Mouse (Mus musculus) CD8-positive naive resting alpha-beta T cell, adult 2 months (primary cell): ENCODE results near the gene Dnajc16.
"Not testable (repeated sequence)": the region's sequence is repeated elsewhere in the genome, so short reads cannot be mapped to it uniquely, and the experiment has no call there.

Experiments used
- DNase-seq, 2 experiments: peaks; one replicate each; pipeline ENCODE4 v3.0.0; 2022; ENCODE audit warnings: low read depth in 2 of 2, low spot score in 2 of 2

The Dnajc16 gene

DNA sequence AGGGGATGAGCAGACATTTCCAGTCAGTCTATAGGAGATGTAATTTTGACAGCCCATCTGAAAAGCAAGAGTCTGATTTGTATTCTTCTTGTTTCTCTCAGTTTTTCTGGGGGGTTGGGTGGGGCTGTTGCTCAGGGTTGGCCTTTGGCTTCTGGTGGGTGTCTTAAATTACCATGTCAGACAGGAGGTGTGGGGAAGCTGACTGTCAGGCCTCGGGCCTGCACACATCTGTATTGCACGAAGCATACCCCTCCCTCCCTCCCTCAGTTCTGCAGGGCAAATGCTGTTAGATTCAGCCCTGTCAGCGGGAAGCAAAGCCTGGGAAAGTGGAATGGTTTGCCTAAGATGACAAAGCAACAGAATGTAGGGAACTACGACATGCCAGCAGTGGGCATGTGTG lies 6.2 kb upstream of the Dnajc16 start:
- DNase-seq, result no peak

DNA sequence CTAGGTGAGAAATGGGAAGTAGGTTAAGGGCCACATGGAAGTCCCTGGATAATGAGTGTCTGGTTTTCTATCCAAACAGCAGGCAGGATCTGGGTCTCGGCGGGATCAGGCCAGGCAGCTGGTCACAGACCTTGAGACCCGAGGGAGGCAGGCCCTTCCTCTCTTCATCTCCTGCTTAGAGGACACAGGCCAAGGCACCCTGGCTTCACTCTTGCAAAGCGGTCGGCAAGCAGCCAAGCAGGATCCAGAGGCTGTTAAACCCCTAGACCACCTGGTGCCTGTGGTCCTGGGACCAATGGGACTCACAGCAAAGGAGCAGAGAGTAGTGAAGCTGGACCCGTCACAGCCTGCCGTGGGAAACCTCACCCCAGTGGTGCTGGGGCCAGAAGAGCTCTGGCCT lies 5.6 kb upstream of the Dnajc16 start:
- no peak for DNase-seq

DNA sequence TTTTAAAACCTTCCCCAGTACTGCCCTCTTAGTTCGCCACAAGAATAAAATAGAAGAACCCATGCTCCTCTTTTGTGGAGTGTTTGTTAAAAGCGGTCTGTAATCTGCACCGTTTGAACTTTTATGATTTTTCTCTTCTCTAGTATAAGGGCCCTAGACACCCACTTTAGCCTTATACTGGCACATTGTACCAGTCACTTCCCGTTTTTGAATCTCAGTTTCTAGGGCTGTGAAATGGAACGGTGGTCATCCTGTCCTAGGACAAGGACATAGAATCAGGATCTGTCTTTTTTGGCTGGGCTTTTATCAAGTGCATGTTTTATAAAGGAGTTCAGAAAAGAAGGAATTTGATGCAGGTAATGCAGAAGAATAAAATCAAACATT lies 3.4 kb upstream of the Dnajc16 start:
- no peak for DNase-seq

DNA sequence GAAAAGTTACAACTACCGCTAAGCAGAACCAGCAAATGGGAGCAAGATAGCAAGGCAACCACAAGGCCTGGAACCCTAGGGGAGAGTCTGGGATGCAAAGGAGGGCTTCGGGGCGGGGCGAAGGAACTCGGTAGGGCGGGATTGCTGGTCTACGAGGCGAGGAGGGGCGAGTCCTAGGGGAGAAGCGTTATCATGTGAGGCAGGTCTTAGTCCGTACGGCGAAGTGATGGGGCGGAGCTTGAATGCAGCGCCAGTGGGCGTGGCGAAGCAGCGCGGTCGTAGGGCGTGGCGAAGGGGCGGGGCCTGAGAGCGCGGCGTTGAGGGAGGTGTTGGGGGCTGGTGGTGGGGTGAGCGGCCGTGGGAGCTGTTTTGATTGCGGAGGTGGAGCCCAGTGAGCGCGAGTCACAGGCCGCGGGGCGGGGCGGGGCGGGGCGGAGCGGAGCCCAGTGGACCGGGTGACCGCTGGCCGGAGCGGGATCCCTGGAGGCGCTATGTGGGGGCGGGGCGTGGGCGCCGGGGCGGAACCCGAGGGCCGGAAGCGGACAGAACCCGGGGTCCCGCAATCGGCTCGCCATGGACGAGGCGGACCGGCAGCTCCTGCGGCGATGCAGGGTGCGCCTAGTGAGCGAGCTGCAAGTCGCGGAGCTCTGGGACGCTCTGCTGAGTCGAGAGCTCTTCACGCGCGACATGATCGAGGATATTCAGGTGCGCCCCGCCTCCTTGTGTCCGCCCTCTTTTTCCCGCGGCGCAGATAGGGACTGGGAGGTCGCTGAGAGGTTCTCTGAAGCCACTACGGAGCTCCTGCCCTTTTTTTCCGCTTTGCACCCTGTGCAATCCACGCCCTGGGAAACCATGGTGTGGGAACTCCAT lies 2.8 kb upstream of the Dnajc16 start, which contains the start of gene Casp9:
Gene Casp9, plus strand, starts transcription at position 331 of the 870 bp plus-strand sequence.
- peak; percentile 94 to 97 for DNase-seq

DNA sequence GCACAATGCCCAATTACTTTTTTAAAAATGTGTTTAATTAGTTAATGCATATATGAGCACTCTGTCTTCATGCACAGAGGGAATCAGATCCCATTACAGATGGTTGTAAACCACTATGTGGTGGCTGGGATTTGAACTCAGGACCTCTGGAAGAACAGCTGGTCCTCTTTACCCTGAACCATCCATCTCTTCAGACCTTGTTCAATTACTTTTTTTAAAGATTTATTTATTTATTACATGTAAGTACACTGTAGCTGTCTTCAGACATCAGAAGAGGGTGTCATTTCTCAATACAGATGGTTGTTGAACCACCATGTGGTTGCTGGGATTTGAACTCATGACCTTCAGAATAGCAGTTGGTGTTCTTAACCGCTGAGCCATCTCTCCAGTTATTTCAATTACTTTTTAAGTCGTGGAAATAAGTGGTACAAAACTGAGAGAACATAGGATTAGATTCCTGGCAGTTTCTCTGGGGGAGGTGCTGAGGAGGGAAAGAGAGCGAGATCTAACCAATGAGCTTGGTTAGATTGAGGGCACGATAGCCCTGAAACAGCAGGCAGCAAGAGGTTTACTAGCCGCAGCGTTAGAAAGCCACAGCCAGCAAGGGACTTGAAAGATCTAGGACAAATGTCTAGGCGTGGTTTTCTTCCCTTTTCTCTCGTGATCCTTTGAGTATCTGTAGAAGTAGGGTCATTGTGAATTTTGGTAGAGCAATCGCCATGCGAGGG lies 2.0 kb upstream of the Dnajc16 start:
- no peak for DNase-seq

DNA sequence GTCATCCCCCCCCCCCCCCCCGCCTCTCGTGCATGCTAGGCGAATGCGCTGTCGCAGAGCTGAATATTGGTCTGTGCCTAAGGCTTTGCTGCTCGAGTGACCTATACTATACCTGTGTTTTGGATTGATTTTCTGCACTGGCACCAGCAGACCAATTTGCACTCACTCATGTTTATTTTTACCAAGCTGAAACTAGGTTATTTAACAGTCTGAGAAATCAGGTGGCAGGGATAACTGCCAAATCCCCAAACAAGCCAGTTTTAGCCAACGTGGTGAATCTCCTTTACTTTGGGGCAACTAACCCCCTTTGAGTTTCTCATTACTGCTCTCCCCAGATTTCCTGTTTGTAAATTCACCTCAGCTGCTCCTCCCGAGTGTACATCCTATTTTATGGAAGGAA lies 1.2 kb upstream of the Dnajc16 start:
- no peak for DNase-seq

DNA sequence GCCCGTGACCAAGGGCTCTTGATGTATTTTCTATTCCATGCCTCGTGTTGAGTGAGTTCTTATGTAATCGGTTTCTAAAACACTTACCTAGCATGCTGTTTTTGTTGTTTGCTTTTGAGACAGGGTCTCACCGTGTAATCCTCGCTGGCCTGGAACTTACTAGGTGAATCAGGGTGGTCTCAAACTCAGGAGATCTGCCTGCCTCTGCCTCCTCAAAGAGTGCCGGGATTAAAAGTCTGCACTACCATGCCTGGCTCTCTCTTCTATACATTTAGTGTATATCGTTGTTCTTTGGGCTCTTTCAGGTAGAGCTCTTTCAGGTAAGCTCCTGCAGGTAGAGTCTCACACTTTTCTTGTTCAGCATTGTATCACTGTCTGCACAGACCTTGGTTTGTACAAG lies 755 bp upstream of the Dnajc16 start:
- no peak for DNase-seq

DNA sequence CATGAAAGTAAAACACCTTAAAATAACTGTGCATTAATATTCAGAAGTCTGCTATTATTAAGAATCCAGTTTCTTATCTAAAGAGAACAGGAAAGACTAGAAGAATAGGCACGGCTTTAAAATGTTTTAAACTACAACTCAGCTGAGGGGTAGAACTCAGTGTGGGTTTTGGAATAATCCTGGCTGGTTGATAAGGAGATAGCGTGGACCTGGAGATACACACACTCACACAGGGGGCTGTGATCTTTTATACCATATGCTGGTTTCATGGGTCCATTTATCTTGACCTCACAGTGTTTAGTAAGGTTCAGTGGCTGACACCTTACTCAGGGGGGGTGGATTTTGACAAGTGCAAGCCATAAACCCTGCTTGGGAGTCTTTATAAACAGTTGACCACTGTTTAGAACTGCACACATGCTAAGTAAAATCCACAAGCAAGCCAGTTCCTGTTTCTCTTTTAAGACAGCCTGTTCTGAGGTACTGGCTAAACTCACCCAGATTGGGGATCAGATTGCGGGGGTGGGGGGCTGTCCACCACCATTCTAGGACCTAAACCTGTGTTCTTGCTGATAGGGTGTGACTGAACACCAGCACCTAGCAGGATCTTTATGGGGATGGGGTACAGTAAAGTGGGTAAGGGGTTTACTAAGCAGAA lies 1.0 kb downstream of the Dnajc16 start:
- no peak for DNase-seq

DNA sequence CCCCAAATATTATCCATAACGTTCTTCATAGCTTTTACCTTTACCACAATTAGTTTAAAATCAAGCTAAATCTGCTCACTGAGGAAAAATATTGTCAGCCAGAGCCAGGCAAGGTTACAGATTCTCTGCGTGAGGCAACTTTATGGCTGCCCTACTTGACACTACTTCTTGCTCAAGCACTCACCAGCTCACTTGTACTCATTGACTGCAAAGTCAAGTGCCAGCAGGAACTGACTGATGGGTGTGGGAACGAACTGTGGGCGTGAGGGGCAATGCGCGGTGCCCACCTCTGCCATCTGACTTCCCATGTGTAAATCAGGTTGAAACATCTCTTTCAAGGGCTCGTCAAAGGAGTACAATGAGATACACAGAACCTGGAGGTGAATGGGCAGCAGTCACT lies 3.3 kb downstream of the Dnajc16 start:
- no peak for DNase-seq

DNA sequence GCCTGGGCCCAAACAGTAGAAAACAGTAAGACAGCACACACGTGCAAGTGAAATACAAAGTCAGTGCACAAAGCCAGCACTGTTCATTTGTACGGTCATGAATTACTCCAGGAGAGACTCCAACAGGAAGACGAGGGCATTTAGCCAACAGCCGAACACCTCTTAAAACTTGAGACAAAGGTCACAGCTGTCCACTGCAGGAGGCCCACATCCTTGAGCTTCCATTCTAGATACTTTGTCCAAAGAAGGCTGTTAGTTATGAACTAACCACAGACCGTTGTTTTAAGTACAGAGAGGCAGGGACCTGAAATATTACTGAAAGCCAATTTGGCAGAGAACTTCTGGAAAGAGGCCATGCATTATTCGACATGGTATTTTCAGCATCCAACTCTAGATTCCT lies 3.7 kb downstream of the Dnajc16 start:
- DNase-seq, result no peak

DNA sequence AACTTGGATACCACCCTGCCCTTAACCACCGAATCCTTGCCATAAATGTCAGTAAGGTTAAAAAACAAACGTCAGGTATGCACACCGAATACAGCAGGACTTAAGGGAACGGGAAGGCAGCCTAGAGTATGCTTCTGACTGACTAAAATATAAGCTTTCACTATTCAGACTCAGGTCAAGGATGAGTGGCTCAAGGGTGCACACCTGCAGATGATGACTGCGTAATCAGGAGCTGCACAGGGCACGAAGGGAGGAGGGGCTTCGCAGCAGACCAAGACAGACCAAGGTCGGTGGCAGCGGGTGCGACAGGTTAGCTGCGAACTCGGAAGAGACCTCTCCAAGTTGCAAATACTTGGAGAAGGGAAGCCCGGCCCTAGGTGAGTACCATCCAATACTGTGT lies 4.6 kb downstream of the Dnajc16 start:
- no peak for DNase-seq

DNA sequence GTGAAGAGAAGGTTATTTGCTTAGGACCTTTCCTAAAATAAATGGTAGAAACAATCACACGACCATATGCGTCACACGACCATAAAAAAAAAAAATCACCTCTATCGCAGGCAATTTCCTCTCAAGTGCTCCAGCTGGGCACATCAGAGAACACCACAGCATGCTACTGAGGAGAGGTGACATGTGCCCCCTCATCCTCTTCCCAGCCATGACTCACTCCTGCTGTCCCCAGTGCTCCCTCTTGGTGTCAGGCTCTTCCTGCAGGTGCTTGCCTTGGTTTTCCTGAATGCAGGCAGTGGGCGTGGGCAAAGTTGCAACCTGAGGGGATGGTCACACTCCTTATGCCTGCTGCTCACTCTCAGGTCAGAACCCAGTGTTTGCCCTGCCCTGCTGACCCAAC lies 5.9 kb downstream of the Dnajc16 start:
- DNase-seq, result no peak

DNA sequence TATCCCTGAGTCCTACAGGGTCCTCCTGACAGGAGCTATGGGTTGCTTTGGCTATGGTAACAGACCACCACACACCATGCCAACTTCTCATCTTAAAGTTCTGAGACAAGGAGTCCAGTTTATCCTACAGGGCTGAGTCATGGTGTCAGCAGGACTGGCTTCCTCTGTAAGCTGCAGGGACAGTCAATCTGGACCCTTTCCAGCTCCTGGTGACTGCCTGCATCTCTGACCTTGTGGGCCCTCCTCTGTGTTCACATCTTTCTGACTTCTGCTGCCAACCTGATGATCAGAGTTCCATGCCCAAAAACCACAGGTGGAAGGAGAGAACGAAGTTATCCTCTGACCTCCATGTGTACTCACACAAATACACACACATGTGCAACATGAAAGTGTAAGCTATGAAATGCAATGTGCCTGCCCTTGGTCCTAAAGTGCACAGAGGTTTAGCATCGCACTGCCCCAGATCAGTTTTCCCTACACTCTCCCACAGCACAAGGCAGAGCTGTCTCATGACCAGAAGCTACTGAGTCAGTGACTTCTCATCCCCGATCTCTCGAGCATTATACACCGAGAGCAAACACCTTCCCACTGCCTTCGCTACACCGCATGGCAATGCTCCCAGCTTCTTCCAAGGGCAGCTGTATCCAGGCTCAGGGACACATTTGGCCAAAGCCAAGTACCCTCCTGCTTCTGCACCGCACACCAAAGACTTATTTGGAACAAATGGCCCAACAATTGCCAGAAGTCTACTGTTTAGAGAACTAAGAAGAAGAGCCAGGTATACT lies 9.3 kb downstream of the Dnajc16 start:
- no peak for DNase-seq

DNA sequence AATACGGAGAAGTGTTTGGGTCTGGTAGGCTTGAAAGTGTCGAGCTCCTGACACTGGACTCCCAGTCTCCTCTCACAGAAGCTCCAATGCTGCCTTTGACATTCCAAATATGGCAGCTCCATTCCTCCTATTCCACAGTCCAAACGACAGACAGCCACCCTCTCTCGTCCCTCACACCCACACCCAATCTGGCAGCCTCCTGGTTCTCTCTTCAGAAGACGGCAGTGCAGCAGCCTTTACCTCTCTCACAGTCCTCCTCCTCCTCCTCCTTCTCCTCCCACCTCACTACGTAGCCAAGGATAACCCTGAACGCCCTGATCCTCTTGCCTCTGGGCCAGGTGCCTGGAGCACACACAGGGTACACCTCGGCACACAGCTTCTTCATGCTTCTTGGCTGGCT lies 10.9 kb downstream of the Dnajc16 start:
- no peak for DNase-seq

DNA sequence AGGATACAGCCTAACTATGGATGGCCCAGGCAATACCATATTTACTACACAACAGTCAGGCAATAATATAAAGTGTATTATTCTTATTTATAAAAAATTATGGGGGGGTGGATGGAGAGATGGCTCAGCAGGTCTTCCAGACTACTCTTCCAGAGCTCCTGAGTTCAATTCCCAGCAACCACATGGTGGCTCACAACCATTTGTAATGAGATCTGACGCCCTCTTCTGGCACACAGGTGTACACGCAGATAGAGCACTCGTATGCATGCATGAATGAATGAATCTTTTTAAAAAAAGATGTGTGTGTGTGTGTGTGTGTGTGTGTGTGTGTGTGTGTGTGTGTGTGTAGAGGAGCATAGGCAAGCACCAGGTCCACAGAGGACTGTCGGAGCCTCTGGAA lies 17.7 kb downstream of the Dnajc16 start:
- DNase-seq, result not testable (repeated sequence)

DNA sequence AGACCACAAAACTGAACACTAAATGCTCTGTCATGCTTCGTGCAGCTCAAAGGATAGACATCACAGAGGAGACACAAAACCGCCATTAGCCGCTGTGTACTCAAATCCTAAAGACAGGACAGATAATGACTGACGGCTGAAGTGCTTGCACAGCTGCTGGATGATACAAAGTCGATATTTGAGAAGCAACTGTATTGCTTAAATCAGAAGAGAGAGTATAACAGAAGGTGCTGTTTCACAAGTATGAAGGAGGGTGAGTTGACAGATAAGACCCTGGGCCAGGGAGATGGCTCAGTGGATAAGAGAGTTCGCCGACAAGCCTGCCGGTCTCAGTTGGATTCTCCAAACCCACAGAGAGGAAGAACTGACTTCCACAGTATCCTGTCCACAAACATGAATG lies 18.9 kb downstream of the Dnajc16 start:
- DNase-seq, result no peak

DNA sequence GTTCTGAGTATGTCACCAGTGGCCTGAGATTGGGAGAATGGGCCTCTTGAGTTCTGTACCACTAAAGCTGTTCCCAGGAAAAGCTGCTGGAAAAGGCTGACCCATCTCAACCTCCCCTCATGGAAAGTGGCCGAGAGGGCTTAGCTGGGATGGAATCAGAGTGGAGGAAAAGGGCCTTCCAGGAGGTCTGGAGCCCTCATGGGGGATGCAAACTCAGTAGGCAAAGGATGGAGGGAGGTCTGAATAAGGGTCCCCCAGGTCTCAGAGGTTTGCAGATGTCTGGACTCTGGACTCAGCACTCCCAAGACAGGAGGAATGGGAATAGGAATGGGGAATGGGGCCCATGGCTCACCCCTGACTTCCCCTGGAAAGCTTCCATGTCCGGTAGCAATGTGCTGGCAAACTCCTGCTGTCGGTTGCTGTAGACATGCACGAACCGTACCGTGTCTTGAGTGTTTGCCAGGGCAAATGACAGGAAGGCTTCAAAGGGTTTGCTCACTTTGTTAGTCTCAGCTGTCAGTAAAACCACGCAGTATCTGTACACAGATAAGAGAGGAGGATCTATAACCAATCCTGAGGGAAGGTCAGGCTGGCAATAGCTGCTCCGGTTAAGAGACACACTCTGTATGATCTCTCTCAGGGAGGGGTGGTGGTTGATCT lies 21.1 kb downstream of the Dnajc16 start:
- no peak for DNase-seq

DNA sequence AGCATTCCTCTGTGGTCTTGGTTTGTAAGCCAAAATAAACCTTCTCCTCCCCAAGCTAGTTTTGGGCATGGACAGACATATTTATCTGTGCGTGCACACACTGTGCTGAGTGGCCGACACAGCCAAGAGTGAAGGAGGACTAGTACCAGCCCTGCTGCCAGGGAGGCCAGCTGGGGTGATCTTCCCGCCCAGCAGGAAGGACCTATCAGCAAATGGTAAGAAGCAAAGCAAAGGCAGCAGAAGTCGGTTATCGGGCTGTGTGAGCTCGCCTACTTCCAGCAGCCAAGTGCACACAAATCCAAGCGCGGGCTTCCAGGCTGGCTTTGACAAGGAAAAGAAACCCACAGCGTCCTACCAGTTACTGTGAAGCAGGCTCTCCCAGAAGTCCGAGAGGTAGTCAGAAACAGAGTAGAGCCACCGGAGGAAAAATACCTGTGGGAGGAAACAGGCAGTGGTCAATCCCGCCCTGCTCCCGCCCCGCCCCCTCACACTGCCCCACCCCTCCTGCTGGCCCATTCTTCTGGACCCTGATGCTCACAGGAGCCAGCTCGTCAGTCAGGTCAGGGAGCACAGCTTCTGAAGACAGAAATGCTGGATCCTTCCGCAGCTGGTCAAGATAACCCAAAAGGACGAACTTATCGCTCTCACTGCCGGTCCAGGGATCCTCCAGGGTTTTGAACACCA lies 23.2 kb downstream of the Dnajc16 start:
- DNase-seq, result no peak

DNA sequence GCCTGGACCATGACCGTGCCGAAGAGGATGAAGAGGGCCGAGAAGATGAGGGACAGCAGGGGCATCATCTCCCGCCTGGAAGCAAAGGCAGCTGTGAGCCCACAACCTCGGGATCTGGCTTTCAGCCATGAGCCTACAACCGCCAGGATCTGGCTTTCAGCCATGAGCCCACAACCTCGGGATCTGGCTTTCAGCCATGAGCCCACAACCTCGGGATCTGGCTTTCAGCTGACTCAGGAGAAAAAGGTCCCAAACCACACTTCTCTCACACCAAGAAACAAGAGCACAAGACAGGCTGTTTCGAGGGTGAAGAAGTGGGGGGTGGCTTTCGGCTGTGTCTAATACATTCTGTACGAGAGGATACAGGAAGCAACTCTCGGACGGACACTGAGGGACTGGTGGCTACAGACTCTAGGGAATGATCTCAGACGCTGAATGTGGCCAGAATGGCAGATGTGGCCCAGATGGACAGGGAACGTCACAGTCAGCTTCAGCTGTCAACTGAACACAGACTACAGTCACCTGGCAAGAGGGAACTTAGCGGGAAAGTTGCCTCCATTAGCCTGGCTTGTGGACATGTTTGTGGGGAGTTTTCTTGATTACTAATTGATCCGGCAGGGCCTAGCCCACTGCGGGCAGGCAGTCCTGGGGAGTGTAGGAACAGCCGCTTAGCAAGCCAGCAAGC lies 23.9 kb downstream of the Dnajc16 start:
- DNase-seq, result no peak

DNA sequence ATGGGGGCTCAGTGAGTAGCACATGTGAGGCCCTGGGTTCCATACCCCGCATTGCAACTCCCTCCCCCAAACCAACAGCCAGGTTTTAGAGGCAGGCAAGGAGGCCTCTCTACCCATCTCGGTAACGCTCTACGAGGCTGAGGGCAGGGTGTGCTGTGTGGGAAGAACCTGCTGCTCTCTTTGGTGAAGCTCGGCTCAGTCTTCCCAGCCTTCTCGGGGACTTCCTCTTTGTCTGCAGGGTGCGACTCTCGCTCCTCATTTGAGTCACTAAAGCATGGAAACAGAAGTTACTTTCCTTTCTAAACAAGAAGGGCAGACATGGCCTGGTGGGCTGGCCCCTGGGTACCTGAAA lies 24.4 kb downstream of the Dnajc16 start:
- no peak for DNase-seq
